Mouse (Mus musculus): Measurements from ENCODE around the gene Mrps23.

Gene Mrps23

GRCm38 (mm10) chr11:88207697-88208096 is 3.5 kb downstream of the Mrps23 start:
- no peak for DNase-seq (ENCODE audit: low read depth)

GRCm38 (mm10) chr11:88211824-88212582 is 7.8 kb downstream of the Mrps23 start:
- DNase-seq (ENCODE audit: low read depth): no peak

- no peak for DNase-seq (ENCODE audit: low read depth)
Measured at GRCm38 (mm10) chr11:88213757-88214156, 9.6 kb downstream of the Mrps23 start.

GRCm38 (mm10) chr11:88214881-88215831 is 11.0 kb downstream of the Mrps23 start:
- DNase-seq (ENCODE audit: low read depth): no peak

GRCm38 (mm10) chr11:88216231-88216685 is 12.1 kb downstream of the Mrps23 start:
- no peak for DNase-seq (ENCODE audit: low read depth)

- no peak for DNase-seq (ENCODE audit: low read depth)
Measured at GRCm38 (mm10) chr11:88218155-88218554, 14.0 kb downstream of the Mrps23 start.

- no peak for DNase-seq (ENCODE audit: low read depth)
Measured at GRCm38 (mm10) chr11:88218586-88218985, 14.4 kb downstream of the Mrps23 start.

- DNase-seq (ENCODE audit: low read depth): no peak
Measured at GRCm38 (mm10) chr11:88221929-88222475, 17.8 kb downstream of the Mrps23 start.

GRCm38 (mm10) chr11:88227001-88227957 is 23.1 kb downstream of the Mrps23 start:
- DNase-seq (ENCODE audit: low read depth): no peak

- no peak for DNase-seq (ENCODE audit: low read depth)
Measured at GRCm38 (mm10) chr11:88231213-88231790, 27.1 kb downstream of the Mrps23 start.

GRCm38 (mm10) chr11:88233528-88234427 is 29.6 kb downstream of the Mrps23 start:
- DNase-seq (ENCODE audit: low read depth): peak; percentile 57

- no peak for DNase-seq (ENCODE audit: low read depth)
Measured at GRCm38 (mm10) chr11:88234789-88235188, 30.6 kb downstream of the Mrps23 start.

- no peak for DNase-seq (ENCODE audit: low read depth)
Measured at GRCm38 (mm10) chr11:88235221-88236203, 31.3 kb downstream of the Mrps23 start.

- no peak for DNase-seq (ENCODE audit: low read depth)
Measured at GRCm38 (mm10) chr11:88240275-88240674, 36.1 kb downstream of the Mrps23 start.

GRCm38 (mm10) chr11:88240736-88241353 is 36.7 kb downstream of the Mrps23 start:
- no peak for DNase-seq (ENCODE audit: low read depth)

GRCm38 (mm10) chr11:88241468-88242301 is 37.5 kb downstream of the Mrps23 start:
- no peak for DNase-seq (ENCODE audit: low read depth)

GRCm38 (mm10) chr11:88245581-88246170 is 41.5 kb downstream of the Mrps23 start:
- DNase-seq (ENCODE audit: low read depth): no peak

Data from c-Kit-positive CD71-negative TER-119-negative erythroid progenitor cells, embryonic 14.5 days (primary cell).